Mouse (Mus musculus): ENCODE results near the gene Heyl.

DNA sequence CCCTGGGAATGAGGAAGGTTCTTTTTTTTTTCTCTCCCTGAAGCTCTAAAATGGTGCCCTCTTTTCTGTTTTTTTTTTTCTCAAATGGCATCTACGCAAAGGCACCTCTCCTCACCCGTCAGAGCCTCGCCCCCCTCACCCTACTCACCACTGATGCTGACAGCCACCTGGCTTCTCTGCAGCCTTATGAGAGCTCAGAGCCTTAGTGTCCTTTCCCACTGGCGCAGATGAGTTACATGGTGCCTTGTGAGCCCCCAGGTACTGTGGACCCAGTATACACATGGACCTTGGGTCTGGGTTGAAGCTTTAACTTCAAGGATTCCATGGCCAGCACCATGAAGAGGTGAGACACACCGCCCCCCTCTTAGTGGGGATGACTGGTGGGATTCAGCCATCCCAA is 13.3 kb downstream of the Heyl start:
- TF ChIP-seq CTCF (IDR thresholded peaks at IDR 0.05; ENCODE audit: borderline replicate concordance, insufficient read depth, low read length) (no peak), POLR2A (IDR thresholded peaks at IDR 0.05; ENCODE audit: low read depth, low read length) (no peak)
